Mouse (Mus musculus) heart, embryonic 15.5 days (tissue): Measurements from ENCODE around the gene Otoa. TPM values are rescaled to one million over a fixed set of nuclear protein-coding genes. Genes with fewer than 3 reads are reported as not detected.
A peak's percentile ranks its signal among the peaks of the same experiment; 100 is the strongest.

Source experiments
- ATAC-seq: fragments of 200-750 bp; cut with Nextera tagmentation; replicated peaks from 2 replicates; pipeline ENCODE4 v1.8.0; 2017; ENCODE audit warnings: low read depth, moderate TSS enrichment; ENCODE audit not compliant: insufficient number of reproducible peaks, insufficient read depth, low FRiP score
- H3K27ac ChIP-seq: fragments of 300-500 bp; sonication (generic); 2 replicates; pipeline ENCODE4 v1.5.1; 2015; ENCODE audit warnings: mild to moderate bottlenecking, inconsistent platforms
- H3K27me3 ChIP-seq: fragments of 300-500 bp; sonication (generic); 2 replicates; pipeline ENCODE4 v1.6.1; 2015; ENCODE audit warnings: inconsistent platforms
- H3K36me3 ChIP-seq: fragments of 300-500 bp; sonication (generic); 2 replicates; pipeline ENCODE4 v1.6.1; 2015; ENCODE audit warnings: mild to moderate bottlenecking, inconsistent platforms
- H3K4me1 ChIP-seq: fragments of 300-500 bp; sonication (generic); replicated peaks from 2 replicates; pipeline ENCODE4 v1.6.1; 2015; ENCODE audit warnings: inconsistent platforms
- H3K4me2 ChIP-seq: fragments of 300-500 bp; sonication (generic); 2 replicates; pipeline ENCODE4 v1.6.1; 2015; ENCODE audit warnings: inconsistent platforms, mild to moderate bottlenecking, moderate library complexity
- H3K4me3 ChIP-seq: fragments of 300-500 bp; sonication (generic); 2 replicates; pipeline ENCODE4 v1.5.1; 2015; ENCODE audit warnings: mild to moderate bottlenecking, inconsistent platforms
- H3K9ac ChIP-seq: fragments of 300-500 bp; sonication (generic); 2 replicates; pipeline ENCODE4 v1.6.1; 2015; ENCODE audit warnings: mild to moderate bottlenecking, inconsistent platforms
- H3K9me3 ChIP-seq: fragments of 300-500 bp; sonication (generic); replicated peaks from 2 replicates; pipeline ENCODE4 v1.6.1; 2016; ENCODE audit warnings: inconsistent platforms
- WGBS: fragments of 180-500 bp; shearing (Covaris S2); methylation state at CpG from one replicate; pipeline ENCODE4 v1.1.7; 2015; ENCODE audit warnings: mixed read lengths; 5-methylcytosine and 5-hydroxymethylcytosine counted together
- polyA plus RNA-seq: library from polyadenylated mRNA; unstranded; fragments of >200 nt; fragmentation: Nextera tagmentation; extraction: Ambion mirVana; gene quantifications from 2 replicates; pipeline ENCODE4 v1.2.1, GENCODE M21; 2015

Otoa gene
- polyA plus RNA-seq, 1 experiment from 2014 or later, result 0.38 TPM

DNA sequence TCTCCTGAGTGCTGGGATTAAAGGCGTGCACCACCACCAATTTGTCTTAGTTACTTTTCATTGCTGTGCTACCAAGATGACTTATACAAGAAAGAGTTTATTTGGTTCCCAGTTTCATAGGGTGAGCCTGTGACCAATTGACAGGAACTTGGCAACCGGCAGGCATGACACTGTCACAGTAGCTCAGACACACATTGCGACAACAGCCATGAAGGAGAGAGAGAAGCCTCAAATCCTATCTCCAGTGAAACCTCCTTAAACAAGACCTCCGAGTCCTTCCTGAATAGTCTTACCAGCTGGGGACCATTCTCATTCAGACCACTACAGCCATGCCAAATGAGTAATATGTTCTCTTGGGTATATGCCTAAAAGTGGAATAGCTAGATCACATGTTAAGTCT is 28.4 kb upstream of the Otoa start:
- ATAC-seq, result no peak
- no peaks in the 10 kb centered on the region for H3K9me3 ChIP-seq
- no peak overlapping the region for H3K27ac ChIP-seq
- WGBS, result 85% methylated on average over 4 of the region's 4 CpGs
- H3K27me3 ChIP-seq, result no peaks in the 10 kb centered on the region
- H3K4me3 ChIP-seq, result no peak overlapping the region
- peaks cover 31% of the 10 kb centered on the region for H3K36me3 ChIP-seq
- H3K4me2 ChIP-seq, result no peak overlapping the region
- H3K4me1 ChIP-seq, result no peaks in the 10 kb centered on the region
- no peak overlapping the region for H3K9ac ChIP-seq

DNA sequence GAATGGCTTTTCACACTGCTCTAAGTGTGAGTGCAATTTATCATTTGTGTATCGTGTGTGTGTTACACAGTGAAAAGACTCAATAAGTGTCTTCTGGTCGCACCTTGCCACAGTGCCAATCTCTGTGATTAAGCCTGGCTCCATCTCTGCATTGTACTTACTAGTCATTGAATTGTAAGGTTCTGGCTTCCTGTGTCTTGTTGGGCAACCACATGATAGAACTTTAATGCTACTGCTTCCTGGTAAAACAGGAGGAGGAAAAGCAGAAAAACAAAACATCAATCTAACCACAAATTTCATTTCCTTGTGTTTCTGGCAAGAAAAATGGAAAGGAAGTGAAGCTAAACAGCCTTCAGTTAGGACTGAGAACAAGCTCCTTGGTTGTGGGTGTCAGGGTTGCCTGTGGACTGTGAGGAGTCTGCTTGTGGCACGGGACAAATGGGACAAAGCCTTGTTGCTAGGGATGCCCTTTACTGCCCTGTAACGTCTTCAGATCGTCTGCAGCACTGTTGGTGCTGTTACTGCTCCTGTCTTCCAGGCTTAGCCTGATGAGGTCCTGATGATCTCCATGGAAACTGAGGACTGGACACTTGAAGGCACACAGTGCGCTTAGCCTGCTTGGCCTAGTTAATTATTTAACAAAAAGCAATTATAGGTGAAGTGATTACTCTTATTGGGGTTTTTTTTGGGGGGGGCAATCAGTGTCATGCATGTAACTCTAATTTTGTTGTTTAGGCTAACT is 21.8 kb upstream of the Otoa start:
- 71% methylated on average over 6 of the region's 6 CpGs for WGBS

DNA sequence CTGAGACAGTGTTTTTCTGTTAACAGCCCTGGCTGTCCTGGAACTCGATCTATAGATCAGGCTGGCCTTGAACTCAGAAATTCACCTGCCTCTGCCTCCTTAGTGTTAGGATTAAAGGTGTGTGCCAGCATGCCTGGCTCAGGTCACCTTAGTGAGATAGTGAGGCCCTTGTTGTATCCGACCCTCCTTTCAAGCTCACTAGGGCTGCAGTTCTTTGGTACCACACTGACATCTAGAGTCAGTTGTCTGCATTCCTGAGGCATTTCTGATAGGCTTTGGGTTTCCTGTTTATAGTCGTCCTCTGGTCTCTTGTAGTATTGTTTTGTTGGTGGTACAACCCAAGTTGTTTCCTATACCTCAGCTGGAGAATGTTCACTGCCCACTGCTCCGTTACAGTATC is 17.1 kb upstream of the Otoa start:
- Histone ChIP-seq H3K4me1 (no peaks in the 10 kb centered on the region; the same call in 1 of the 2 replicates), H3K4me3 (no peak overlapping the region), H3K9me3 (no peaks in the 10 kb centered on the region), H3K9ac (no peak overlapping the region), H3K27me3 (no peaks in the 10 kb centered on the region), H3K27ac (no peak overlapping the region), H3K36me3 (peaks cover 8% of the 10 kb centered on the region; the same call in 1 of the 2 replicates), H3K4me2 (no peak overlapping the region)
- no peak for ATAC-seq
- WGBS, result 45% methylated on average over 4 of the region's 4 CpGs

More for the DNA sequence above, 21.8 kb upstream of the Otoa start:
- Histone ChIP-seq H3K4me3 (no peak overlapping the region), H3K9me3 (no peaks in the 10 kb centered on the region), H3K27me3 (no peaks in the 10 kb centered on the region), H3K4me2 (no peak overlapping the region), H3K4me1 (no peaks in the 10 kb centered on the region; the same call in 1 of the 2 replicates), H3K27ac (no peak overlapping the region), H3K9ac (no peak overlapping the region), H3K36me3 (peaks cover 21% of the 10 kb centered on the region)
- no peak for ATAC-seq

DNA sequence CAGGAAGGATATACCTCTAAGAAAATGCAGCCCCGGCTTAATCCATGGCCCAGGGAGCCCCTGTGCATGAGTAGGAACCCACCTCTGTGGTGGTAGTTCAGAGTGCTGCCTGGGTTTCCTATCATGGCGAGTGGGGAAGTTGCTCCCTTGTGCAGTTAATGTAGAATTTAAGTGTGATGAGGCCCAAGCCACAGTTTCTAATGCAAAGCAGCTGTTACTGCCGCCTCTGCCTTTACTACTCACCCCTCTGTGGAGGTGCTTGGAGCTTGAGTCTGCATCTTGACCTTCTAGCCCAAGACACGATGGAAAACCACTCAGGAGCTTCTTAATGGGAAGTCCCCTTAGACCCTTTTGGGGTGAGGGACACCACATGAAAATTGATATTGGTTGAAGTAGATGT is 10.2 kb upstream of the Otoa start:
- no peak overlapping the region for H3K9ac ChIP-seq
- no peak for ATAC-seq
- H3K27ac ChIP-seq, result no peak overlapping the region
- no peak overlapping the region for H3K4me2 ChIP-seq
- H3K4me3 ChIP-seq, result no peak overlapping the region
- H3K4me1 ChIP-seq, result peaks cover 20% of the 10 kb centered on the region
- H3K36me3 ChIP-seq, result peaks cover 8% of the 10 kb centered on the region
- no peaks in the 10 kb centered on the region for H3K9me3 ChIP-seq
- no peaks in the 10 kb centered on the region for H3K27me3 ChIP-seq
- WGBS, result 78% methylated on average over 4 of the region's 4 CpGs

DNA sequence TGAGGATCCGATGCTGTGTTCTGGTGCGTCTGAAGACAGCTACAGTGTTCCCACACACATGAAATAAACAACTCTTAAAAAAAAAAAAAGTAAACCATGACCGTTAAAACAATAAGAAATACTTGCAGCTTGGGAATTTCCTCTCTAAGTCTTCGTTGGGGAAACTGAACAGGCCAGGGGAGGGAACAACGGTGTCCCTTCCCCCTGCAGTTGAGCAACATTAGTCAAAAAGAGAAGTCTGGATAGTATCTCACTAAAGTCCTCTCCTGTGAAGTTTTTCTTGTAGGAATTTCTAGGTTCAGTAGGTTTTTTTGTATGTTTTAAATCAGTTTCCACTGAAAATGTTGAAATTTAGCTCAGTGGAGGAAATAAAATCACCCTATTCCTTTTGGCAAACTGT is 8.9 kb upstream of the Otoa start:
- Histone ChIP-seq H3K4me2 (no peak overlapping the region), H3K27me3 (no peaks in the 10 kb centered on the region), H3K9ac (no peak overlapping the region), H3K4me1 (peaks cover 20% of the 10 kb centered on the region), H3K27ac (no peak overlapping the region), H3K9me3 (no peaks in the 10 kb centered on the region), H3K36me3 (peaks cover 13% of the 10 kb centered on the region), H3K4me3 (no peak overlapping the region)
- no peak for ATAC-seq
- WGBS, result 78% methylated on average over 5 of the region's 5 CpGs

DNA sequence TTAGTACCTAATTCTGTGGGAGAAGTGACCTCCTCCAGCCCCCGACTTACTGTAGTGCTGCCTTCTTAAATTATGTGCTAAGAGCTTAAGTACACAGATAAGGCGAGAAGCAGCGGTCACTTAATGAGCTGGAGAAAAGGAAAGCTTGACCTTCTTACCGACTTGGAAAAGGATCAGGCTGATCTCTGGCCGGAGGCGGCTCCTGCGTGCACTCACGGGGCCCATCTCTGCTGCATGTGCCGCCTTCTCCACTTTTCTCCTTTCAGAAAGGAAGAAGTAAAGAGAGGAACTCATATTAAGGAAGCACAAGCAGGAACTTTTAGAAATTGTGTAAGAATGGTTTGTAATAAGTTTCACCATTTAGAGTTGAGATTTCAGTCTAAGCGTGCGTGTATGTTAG is 7.2 kb upstream of the Otoa start, which contains the start of gene Igsf6:
Gene Igsf6 (minus strand): TSS at position 292 of the 400 bp plus-strand sequence.
- 46% methylated on average over 11 of the region's 11 CpGs for WGBS
- Histone ChIP-seq H3K27ac (peak within 1 kb of the TSS; percentile 60), H3K9me3 (no peaks in the 10 kb centered on the region), H3K4me1 (peaks cover 22% of the 10 kb centered on the region), H3K9ac (no peak within 1 kb of the TSS), H3K27me3 (no peaks in the 10 kb centered on the region), H3K4me2 (peak within 1 kb of the TSS; percentile 7; the same call in 1 of the 2 replicates), H3K36me3 (peaks cover 12% of the 10 kb centered on the region), H3K4me3 (no peak within 1 kb of the TSS)
- ATAC-seq, result no peak

DNA sequence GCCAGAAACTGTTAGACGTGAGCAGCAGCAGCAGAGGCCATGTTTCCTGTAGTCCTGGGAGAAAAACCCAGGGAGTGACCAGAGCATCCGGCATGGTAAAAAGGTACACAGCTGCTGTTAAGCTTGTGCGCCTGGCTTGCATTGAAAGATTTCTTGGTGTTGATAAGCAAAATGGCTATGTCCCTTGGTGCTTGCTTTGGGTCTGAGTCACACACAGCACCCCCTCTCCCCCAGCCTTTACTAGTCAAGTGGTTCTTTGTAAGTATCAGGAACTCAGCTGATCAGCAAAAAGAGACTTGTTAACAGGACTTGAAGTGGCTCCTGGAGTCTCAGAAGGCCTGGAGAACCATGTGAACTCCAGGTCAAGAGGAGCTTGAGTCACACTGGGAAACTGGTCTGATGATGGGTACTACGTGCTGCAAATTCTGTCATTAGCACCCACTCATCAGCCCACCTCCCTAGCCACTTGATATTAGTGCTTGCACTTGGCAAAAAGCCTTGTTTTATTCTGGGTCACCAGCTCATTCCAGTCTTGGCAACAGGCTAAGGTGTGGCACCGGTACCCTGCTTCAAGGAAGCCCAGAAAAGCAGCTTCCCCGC is 6.5 kb upstream of the Otoa start:
- Histone ChIP-seq H3K4me1 (peaks cover 22% of the 10 kb centered on the region), H3K9me3 (no peaks in the 10 kb centered on the region), H3K27me3 (no peaks in the 10 kb centered on the region), H3K27ac (peak overlapping the region; percentile 60), H3K36me3 (peaks cover 12% of the 10 kb centered on the region), H3K9ac (no peak overlapping the region), H3K4me3 (no peak overlapping the region), H3K4me2 (0 out of 2 replicates have a peak overlapping the region, but pooled peaks have one; percentile 7)
- peak; percentile 64; the same call in 1 of the 2 replicates for ATAC-seq
- WGBS, result 39% methylated on average over 6 of the region's 6 CpGs

DNA sequence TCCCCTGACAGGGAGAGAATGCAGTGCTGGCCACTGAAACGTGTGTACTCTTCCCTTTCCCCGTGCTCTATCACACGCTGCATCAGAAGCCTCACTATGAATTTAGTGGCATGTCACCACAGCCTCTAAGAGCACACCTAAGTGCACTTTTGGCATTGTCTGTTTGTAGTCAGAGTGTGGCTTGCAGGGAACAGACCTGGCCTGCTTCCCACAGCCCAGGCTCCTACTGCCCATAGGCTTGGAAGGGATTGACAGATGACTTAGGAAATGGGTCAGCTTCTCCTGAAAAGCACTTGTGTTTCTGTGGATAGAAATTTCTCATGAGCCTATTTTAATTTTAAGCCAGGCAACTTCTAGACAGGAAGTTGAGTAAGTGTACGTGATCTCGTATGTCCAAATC is 6.0 kb upstream of the Otoa start:
- Histone ChIP-seq H3K9ac (no peak overlapping the region), H3K9me3 (no peaks in the 10 kb centered on the region), H3K4me1 (peaks cover 22% of the 10 kb centered on the region), H3K4me3 (no peak overlapping the region), H3K36me3 (peaks cover 12% of the 10 kb centered on the region), H3K4me2 (0 out of 2 replicates have a peak overlapping the region, but pooled peaks have one; percentile 7), H3K27me3 (no peaks in the 10 kb centered on the region), H3K27ac (peak overlapping the region; percentile 60)
- WGBS, result 54% methylated on average over 5 of the region's 5 CpGs
- ATAC-seq, result no peak

DNA sequence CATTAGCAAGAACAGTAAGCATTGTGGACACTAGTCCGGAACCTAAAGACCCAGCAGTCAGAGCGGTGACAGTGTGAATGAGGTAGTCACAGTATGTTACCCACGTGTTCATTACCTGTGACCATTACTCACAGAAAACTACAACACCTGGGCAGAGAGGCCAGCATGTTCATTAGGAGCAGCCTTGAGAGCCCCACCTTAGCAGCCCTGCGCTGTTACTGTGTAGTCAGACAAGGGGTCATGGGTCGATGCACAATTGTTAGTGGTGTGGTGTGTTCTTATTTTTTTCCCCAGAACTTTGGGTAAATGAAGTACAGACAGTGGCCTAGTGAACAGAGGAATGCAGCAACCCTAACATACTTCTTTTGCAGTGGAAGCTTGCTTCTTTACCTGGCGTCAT is 4.1 kb upstream of the Otoa start:
- no peak overlapping the region for H3K4me3 ChIP-seq
- no peak overlapping the region for H3K9ac ChIP-seq
- 92% methylated on average over 6 of the region's 6 CpGs for WGBS
- ATAC-seq, result no peak
- H3K27ac ChIP-seq, result no peak overlapping the region
- H3K27me3 ChIP-seq, result no peaks in the 10 kb centered on the region
- H3K9me3 ChIP-seq, result no peaks in the 10 kb centered on the region
- peaks cover 22% of the 10 kb centered on the region for H3K4me1 ChIP-seq
- no peak overlapping the region for H3K4me2 ChIP-seq
- peaks cover 10% of the 10 kb centered on the region for H3K36me3 ChIP-seq

DNA sequence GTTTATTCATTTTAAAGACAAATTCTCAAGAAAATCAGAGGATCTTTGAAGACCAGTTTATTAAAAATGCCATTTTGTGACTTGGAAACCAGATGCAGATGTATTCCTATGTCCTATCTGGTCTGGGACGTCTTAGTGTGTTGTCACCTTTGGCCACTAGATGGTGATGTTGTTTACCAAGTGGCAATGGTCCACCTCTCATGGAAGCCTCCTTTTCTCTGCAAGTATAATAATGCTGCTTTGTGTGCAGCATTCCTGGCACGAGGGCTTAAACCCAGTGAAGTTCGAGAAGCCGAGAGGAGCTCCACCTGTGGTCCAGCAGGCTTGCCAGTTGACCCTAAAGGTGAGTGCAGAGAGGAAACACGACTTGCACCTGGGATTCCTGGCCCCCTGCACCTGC is 3.6 kb upstream of the Otoa start:
- no peak for ATAC-seq
- no peaks in the 10 kb centered on the region for H3K9me3 ChIP-seq
- H3K4me3 ChIP-seq, result no peak overlapping the region
- peaks cover 10% of the 10 kb centered on the region for H3K36me3 ChIP-seq
- no peak overlapping the region for H3K27ac ChIP-seq
- H3K4me1 ChIP-seq, result peaks cover 22% of the 10 kb centered on the region
- H3K4me2 ChIP-seq, result no peak overlapping the region
- no peaks in the 10 kb centered on the region for H3K27me3 ChIP-seq
- 31% methylated on average over 5 of the region's 5 CpGs for WGBS
- H3K9ac ChIP-seq, result no peak overlapping the region

DNA sequence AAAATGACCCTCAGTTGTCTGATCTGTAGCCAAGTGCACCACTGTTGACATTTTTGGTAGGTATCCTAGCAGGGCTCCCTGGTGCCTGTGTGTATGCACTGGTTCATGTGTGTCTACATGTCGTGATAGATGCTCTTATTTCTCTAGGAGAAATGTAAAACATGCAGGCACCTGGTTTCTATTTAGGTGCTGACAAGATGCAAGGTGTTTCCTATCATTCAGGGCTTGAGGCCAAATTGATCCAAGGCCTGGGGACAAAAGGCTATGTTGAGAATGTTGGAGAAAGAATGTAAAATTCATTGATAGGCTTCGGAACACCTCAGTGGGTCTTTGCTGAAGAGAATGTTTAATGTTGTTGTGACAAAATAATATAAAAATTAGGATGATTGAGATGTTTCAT is 366 bp downstream of the Otoa start:
- Histone ChIP-seq H3K36me3 (peaks cover 8% of the 10 kb centered on the region), H3K4me3 (no peak overlapping the region), H3K4me2 (no peak overlapping the region), H3K9me3 (no peaks in the 10 kb centered on the region), H3K27me3 (no peaks in the 10 kb centered on the region), H3K9ac (no peak overlapping the region), H3K27ac (no peak overlapping the region), H3K4me1 (peaks cover 22% of the 10 kb centered on the region)
- WGBS, result 72% methylated on average over 2 of the region's 2 CpGs
- ATAC-seq, result no peak
